Mouse (Mus musculus) MEL (cell line): ENCODE results near the gene Plekha5. TPM values are rescaled to one million over a fixed set of nuclear protein-coding genes. Genes with fewer than 3 reads are reported as not detected.

Source experiments
- DNase-seq: peaks from one replicate; pipeline ENCODE4 v3.0.0; 2011; ENCODE audit warnings: low read depth, low spot score
- H3K27ac ChIP-seq: 2 replicates; pipeline ENCODE4 v1.5.1; 2012; ENCODE audit warnings: low read depth, mild to moderate bottlenecking, control low read depth, low read length, moderate library complexity; ENCODE audit not compliant: control insufficient read depth
- H3K27me3 ChIP-seq, 2 experiments: fragments of 150-350 bp in 1 of 2; sonication (generic) in 1 of 2; 2 replicates each; pipeline ENCODE4 v1.6.1; 2012; ENCODE audit warnings: low read length in 2 of 2, mild to moderate bottlenecking in 2 of 2, improper control_type of control experiment in 1 of 2, moderate library complexity in 1 of 2; ENCODE audit not compliant: insufficient read depth in 2 of 2, control insufficient read depth in 1 of 2
- H3K36me3 ChIP-seq, 2 experiments: 2 replicates each; pipeline ENCODE4 v1.6.1; 2012 to 2014; ENCODE audit warnings: low read length in 2 of 2, improper control_type of control experiment in 1 of 2, inconsistent platforms in 1 of 2, mild to moderate bottlenecking in 1 of 2; ENCODE audit not compliant: insufficient read depth in 2 of 2, control insufficient read depth in 1 of 2
- H3K4me1 ChIP-seq, 2 experiments: fragments of 150-350 bp in 1 of 2; sonication (generic) in 1 of 2; 2 replicates each; pipeline ENCODE4 v1.6.1; 2012; ENCODE audit warnings: low read length in 2 of 2, improper control_type of control experiment in 1 of 2, mild to moderate bottlenecking in 1 of 2; ENCODE audit not compliant: insufficient read depth in 2 of 2, control insufficient read depth in 1 of 2
- H3K4me3 ChIP-seq, 2 experiments: fragments of 150-350 bp in 1 of 2; sonication (generic) in 1 of 2; 2 replicates each; pipeline ENCODE4 v1.5.1; 2012; ENCODE audit warnings: low read depth in 2 of 2, low read length in 2 of 2, mild to moderate bottlenecking in 2 of 2, moderate library complexity in 2 of 2, control low read depth in 1 of 2, improper control_type of control experiment in 1 of 2; ENCODE audit not compliant: control insufficient read depth in 1 of 2, insufficient read depth in 1 of 2
- H3K79me2 ChIP-seq: 2 replicates; pipeline ENCODE4 v1.6.1; 2012; ENCODE audit warnings: mild to moderate bottlenecking, low read length, moderate library complexity; ENCODE audit not compliant: control insufficient read depth, poor library complexity, insufficient read depth
- H3K9ac ChIP-seq: 2 replicates; pipeline ENCODE4 v1.6.1; 2012; ENCODE audit warnings: low read depth, mild to moderate bottlenecking, control low read depth, low read length, moderate library complexity; ENCODE audit not compliant: control insufficient read depth, poor library complexity, severe bottlenecking
- H3K9me3 ChIP-seq: fragments of 150-350 bp; sonication (generic); replicated peaks from 2 replicates; pipeline ENCODE4 v1.6.1; 2012; ENCODE audit warnings: mild to moderate bottlenecking, low read length, improper control_type of control experiment, moderate library complexity; ENCODE audit not compliant: insufficient read depth
- CHD1 ChIP-seq: IDR thresholded peaks from 2 replicates; pipeline ENCODE4 v1.6.1; 2012; ENCODE audit warnings: low read depth, mild to moderate bottlenecking, inconsistent platforms, low read length, improper control_type of control experiment
- CHD2 ChIP-seq: IDR thresholded peaks from 2 replicates; pipeline ENCODE4 v1.6.1; 2011; ENCODE audit warnings: low read length, improper control_type of control experiment
- ELF1 ChIP-seq: IDR thresholded peaks from 2 replicates; pipeline ENCODE4 v1.6.1; 2014; ENCODE audit warnings: low read depth, mild to moderate bottlenecking, inconsistent platforms, low read length, improper control_type of control experiment, moderate library complexity
- EP300 ChIP-seq, 2 experiments: IDR thresholded peaks; 2 replicates each; pipeline ENCODE4 v1.6.1; 2011; ENCODE audit warnings: improper control_type of control experiment in 2 of 2, low read length in 2 of 2, low read depth in 1 of 2, mild to moderate bottlenecking in 1 of 2
- ETS1 ChIP-seq: IDR thresholded peaks from 2 replicates; pipeline ENCODE4 v1.6.1; 2012; ENCODE audit warnings: low read depth, mild to moderate bottlenecking, inconsistent platforms, low read length, improper control_type of control experiment, moderate library complexity
- JUND ChIP-seq: IDR thresholded peaks from 2 replicates; pipeline ENCODE4 v1.6.1; 2011; ENCODE audit warnings: low read depth, mild to moderate bottlenecking, improper control_type of control experiment, low read length
- MAZ ChIP-seq: IDR thresholded peaks from 2 replicates; pipeline ENCODE4 v1.6.1; 2012; ENCODE audit warnings: low read depth, mild to moderate bottlenecking, inconsistent platforms, low read length, improper control_type of control experiment
- MXI1 ChIP-seq: IDR thresholded peaks from 2 replicates; pipeline ENCODE4 v1.6.1; 2011; ENCODE audit warnings: mild to moderate bottlenecking, low read depth, low read length, improper control_type of control experiment
- NRF1 ChIP-seq: IDR thresholded peaks from 2 replicates; pipeline ENCODE4 v1.6.1; 2014; ENCODE audit warnings: low read depth, mild to moderate bottlenecking, inconsistent platforms, low read length, improper control_type of control experiment, moderate library complexity; ENCODE audit not compliant: poor library complexity, insufficient read depth, severe bottlenecking
- RCOR1 ChIP-seq: IDR thresholded peaks from 2 replicates; pipeline ENCODE4 v1.6.1; 2012; ENCODE audit warnings: low read depth, mild to moderate bottlenecking, inconsistent platforms, low read length, improper control_type of control experiment
- USF1 ChIP-seq: IDR thresholded peaks from 2 replicates; pipeline ENCODE4 v1.6.1; 2014; ENCODE audit warnings: low read depth, mild to moderate bottlenecking, inconsistent platforms, low read length, improper control_type of control experiment, moderate library complexity
- USF2 ChIP-seq, 2 experiments: IDR thresholded peaks; 2 replicates each; pipeline ENCODE4 v1.6.1; 2011 to 2012; ENCODE audit warnings: improper control_type of control experiment in 2 of 2, low read length in 2 of 2, borderline replicate concordance in 1 of 2, inconsistent platforms in 1 of 2, low read depth in 1 of 2, mild to moderate bottlenecking in 1 of 2; ENCODE audit not compliant: insufficient read depth in 1 of 2
- ZKSCAN1 ChIP-seq: IDR thresholded peaks from 2 replicates; pipeline ENCODE4 v1.6.1; 2012; ENCODE audit warnings: low read depth, mild to moderate bottlenecking, inconsistent platforms, low read length, improper control_type of control experiment, moderate library complexity
- polyA plus RNA-seq, 2 experiments: library from polyadenylated mRNA; stranded (reverse) in 1 of 2; unstranded in 1 of 2; fragments of >175 nt in 1 of 2; fragments of >200 nt in 1 of 2; gene quantifications; 2 replicates each; pipeline versions ENCODE4 v1.2.1 to v1.2.4; 2012; ENCODE audit warnings: low replicate concordance in 2 of 2, low read depth in 1 of 2; ENCODE audit not compliant: insufficient read length in 2 of 2, insufficient read depth in 1 of 2, missing spikeins in 1 of 2
- total RNA-seq: library from RNA; depleted of rRNA; stranded (reverse); fragments of 300-350 nt; gene quantifications from 2 replicates; pipeline ENCODE4 v1.2.3, GENCODE M21; 2012

Gene Plekha5
- total and polyA plus RNA-seq, 3 experiments, result 0.24 to 0.35 TPM; not detected in 1

DNA sequence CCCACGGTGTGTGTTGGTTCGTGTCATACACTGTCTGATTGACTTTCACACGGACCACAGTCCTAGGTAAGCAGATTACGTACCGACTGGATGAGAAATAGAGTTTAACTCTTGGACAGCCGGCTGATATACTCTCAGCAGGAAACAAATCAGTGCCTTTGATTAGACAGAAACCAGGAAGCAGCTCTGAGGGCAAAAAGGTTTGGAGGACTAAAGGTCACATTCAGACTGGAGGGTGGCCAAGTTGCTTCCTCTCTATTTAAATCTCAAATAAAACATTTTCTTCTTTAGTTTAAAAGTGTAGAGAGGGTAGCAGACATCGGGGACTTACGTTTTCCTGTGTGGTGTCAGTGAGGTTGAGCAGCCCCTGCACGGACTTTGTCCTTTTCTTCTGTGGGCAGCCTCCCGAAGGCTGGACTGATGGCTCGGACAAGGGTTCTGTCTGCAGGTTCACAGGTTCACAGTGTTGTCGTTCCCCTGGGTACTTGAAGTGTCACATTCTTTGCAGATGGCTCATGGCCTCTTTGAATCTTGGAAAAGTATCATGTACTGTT, 122.9 kb downstream of the Plekha5 start:
- TF ChIP-seq USF2 (IDR thresholded peaks at IDR 0.05; ENCODE audit: borderline replicate concordance in 1 of 2, insufficient read depth in 1 of 2, low read depth in 1 of 2, low read length in 2 of 2), result no peak
- TF ChIP-seq ZKSCAN1, result no peak
- TF ChIP-seq JUND, result no peak
- no peak for TF ChIP-seq CHD2
- no peaks in the 10 kb centered on the region for H3K9me3 ChIP-seq

DNA sequence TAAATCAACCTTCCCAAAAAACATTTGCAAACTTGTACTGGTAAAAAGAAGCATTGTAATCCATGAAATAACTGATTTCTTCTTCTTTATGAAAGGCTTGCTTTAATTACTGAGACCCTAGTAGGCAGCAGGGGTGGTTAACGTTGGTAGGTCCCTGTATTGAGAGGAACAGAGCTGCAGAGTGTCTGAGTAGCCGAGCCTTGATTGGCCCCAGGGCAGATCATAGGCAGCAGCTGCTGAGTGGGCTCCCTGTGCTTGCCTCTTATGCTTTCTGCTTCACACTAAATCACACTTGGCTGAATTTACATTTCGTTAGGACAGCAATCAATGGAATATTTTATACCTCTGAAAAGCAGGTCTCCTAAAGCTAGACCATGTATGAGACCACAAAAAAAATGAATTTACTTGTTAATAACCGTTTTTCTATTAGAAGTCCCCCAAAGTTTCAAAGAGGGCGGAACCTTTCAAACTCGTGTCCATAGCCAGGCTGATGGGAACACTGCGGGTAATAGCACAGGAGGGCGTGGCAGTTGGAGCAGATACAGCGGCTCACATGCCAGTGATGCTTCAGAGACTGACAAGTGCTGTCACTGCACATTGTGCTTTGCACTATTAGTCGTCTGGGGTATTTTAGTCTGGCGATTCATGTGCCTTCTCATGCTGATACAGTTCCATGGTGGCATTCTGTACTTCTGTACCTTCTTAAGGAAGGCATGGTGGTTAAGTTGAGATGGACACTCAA, 123.5 kb downstream of the Plekha5 start:
- DNase-seq, result no peak
- Histone ChIP-seq H3K9me3 (no peaks in the 10 kb centered on the region), H3K4me3 (no peak overlapping the region), H3K79me2 (no peaks in the 10 kb centered on the region), H3K4me1 (no peaks in the 10 kb centered on the region), H3K27me3 (no peaks in the 10 kb centered on the region), H3K9ac (no peak overlapping the region), H3K27ac (no peak overlapping the region), H3K36me3 (no peaks in the 10 kb centered on the region)
- TF ChIP-seq ELF1 (no peak), EP300 (IDR thresholded peaks at IDR 0.05; ENCODE audit: low read depth in 1 of 2, low read length in 2 of 2) (no peak), MXI1 (no peak), NRF1 (no peak), CHD1 (no peak)

More for the DNA sequence above, 122.9 kb downstream of the Plekha5 start:
- H3K36me3 ChIP-seq, result no peaks in the 10 kb centered on the region
- H3K27me3 ChIP-seq, result no peaks in the 10 kb centered on the region
- no peak for DNase-seq
- H3K4me1 ChIP-seq, result no peaks in the 10 kb centered on the region
- H3K79me2 ChIP-seq, result no peaks in the 10 kb centered on the region
- no peak overlapping the region for H3K4me3 ChIP-seq
- H3K27ac ChIP-seq, result no peak overlapping the region
- no peak overlapping the region for H3K9ac ChIP-seq

DNA sequence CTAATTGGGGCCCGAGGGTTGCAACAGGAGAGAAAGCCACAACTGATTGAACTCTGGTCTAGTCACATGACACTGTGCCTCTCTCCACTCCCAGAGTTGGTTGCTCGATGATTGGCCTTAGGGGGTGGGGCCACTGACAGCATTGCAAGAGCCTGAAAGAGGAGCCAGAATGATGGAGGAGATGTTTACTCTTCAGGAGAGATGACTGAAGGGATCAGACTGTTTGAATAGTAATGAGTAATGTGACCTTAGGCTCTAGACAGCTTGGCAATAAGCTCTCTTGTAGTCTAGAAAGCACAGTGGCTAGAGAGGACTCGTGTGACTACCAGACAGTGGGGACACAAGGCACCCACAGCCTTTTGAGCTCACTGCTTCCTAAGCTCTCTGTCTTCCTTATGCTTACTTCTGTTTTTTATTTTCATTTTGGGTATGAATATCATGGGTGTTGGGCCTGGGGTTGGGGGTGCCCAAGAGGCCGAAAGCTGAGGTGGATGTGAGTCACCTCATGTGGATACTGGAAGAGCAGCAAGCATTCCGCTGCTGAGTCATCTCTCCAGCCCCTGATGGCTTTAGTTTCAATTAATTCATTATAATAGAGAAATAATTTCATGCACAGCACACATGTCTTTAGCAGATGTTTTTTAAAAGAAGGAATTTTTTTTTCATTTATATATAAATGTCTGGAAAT, 124.4 kb downstream of the Plekha5 start:
- Histone ChIP-seq H3K79me2 (no peaks in the 10 kb centered on the region), H3K36me3 (no peaks in the 10 kb centered on the region), H3K9ac (no peak overlapping the region), H3K4me3 (peak overlapping the region in 1 of 2 experiments; percentile 4; a peak in 1 of 4 replicates), H3K4me1 (no peaks in the 10 kb centered on the region), H3K27me3 (no peaks in the 10 kb centered on the region), H3K27ac (no peak overlapping the region), H3K9me3 (no peaks in the 10 kb centered on the region)
- TF ChIP-seq USF1 (peak; percentile 68; the same call in 1 of the 2 replicates), RCOR1 (no peak), CHD1 (no peak), MAZ (no peak), ETS1 (no peak)
- no peak for DNase-seq
